Mouse (Mus musculus) splenic B cell, adult 2 months (primary cell): ENCODE data around the gene Dnah12.
A peak's percentile ranks its signal among the peaks of the same experiment; 100 is the strongest.

Source experiments
- DNase-seq: peaks from one replicate; pipeline ENCODE4 v3.0.0-alpha.2; 2011; ENCODE audit warnings: low read depth, low spot score
- H3K27me3 ChIP-seq: 2 replicates; pipeline ENCODE4 v1.6.1; 2012; ENCODE audit warnings: mild to moderate bottlenecking, low read length, moderate library complexity, mixed read lengths; ENCODE audit not compliant: control insufficient read depth, poor library complexity, insufficient read depth, severe bottlenecking
- H3K36me3 ChIP-seq: 2 replicates; pipeline ENCODE4 v1.6.1; 2012; ENCODE audit warnings: mild to moderate bottlenecking, low read length, moderate library complexity, mixed read lengths; ENCODE audit not compliant: control insufficient read depth, poor library complexity, insufficient read depth, severe bottlenecking

The Dnah12 gene

DNA sequence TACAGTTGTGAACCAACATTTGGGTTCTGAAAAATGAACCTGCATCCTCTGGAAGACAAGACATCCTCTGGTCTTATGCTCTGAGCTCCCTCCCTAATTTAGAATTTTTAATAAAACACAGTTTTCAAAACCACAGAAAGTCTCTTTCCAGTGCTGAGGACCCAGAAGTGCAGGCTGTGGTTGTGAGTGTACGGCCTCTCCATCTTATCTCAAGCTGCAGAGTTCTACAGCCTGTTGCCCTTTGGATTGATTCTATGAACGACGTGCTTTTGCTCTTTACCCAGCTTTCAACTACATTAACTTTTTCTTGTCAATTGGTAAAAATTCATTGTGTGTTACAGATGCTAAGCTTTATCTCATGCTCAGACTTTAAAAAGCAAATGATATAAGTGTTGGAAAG is 105.3 kb downstream of the Dnah12 start:
- Histone ChIP-seq H3K27me3 (no peaks in the 10 kb centered on the region), H3K36me3 (no peaks in the 10 kb centered on the region)
- DNase-seq: no peak

DNA sequence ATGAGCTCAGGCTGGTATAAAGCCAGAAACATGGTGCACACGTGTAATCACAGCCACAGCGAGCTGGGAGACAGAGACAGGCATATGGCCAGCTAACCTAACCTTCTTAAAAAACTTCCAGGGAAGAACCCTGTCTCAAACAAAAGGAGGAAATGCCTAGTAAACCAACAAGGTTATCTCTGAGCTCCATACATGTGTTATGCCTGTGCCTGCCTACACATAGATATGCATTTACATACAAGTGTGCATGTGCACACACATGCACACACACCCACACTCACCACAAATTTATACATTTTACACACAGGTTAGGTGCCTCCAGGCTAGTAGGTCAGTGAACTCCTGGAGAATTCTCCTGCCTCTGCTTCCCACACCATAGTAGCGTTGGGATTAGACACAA is 106.2 kb downstream of the Dnah12 start:
- DNase-seq: no peak
- H3K27me3 ChIP-seq: no peaks in the 10 kb centered on the region
- H3K36me3 ChIP-seq: no peaks in the 10 kb centered on the region

DNA sequence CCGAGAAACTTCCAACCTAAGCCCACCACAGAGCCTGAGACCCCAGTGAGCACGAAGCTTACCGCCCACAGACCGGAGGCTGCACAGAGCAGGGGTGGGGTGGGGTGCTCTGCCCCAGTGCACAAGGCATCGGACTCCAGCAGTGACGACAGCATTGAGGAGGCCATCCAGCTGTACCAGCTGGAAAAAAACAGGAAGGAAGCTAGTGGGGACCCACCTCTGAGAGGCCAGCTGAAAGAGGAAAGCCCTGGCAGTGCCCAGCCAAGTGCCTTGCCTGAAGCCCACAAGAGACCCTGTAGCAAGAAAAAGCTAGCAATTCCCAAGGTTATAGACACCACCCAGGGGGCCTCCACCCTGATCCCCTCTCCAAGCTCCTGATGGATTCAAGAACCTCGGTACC is 112.4 kb downstream of the Dnah12 start:
- DNase-seq: no peak
- no peaks in the 10 kb centered on the region for H3K27me3 ChIP-seq
- H3K36me3 ChIP-seq: no peaks in the 10 kb centered on the region; the same call in 1 of the 2 replicates

DNA sequence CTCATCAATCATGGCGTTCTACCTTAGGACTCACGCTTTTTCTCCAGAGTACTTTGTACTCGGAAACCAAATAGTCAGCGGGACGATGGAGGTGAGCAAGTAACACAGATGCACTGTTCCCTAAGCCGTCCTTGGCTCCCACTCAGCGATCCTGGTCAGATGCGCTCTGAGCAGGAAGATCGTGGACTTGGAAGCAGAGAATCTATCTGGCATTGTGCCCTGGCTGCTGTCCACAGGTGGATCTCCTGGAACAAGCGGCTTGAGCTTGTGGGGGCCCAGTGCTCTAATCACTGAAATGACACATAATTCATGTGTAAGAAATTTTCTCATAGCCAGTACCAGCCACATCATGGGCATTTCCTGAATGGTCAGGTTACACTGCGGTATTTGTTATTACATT is 119.7 kb downstream of the Dnah12 start:
- Histone ChIP-seq H3K36me3 (no peaks in the 10 kb centered on the region; the same call in 1 of the 2 replicates), H3K27me3 (no peaks in the 10 kb centered on the region)
- no peak for DNase-seq

DNA sequence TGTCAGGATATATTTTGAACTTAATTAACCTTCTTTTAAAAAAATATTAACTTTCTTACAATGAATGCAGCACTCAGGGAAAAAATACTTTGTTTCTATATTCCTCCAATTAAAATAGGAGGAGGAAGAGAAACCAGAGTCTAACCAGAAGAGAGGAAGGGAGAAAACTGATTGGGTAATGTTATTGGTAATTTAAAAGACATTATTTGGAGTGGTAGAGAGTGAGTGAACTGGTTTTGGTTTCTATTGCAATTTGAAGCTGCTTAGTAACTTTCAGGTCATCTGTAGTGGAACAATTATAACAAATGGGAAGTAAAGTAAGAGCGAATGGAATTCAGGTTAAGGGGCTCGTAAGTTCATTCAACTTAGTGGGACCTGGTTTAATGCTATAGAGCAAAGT is 120.8 kb downstream of the Dnah12 start:
- Histone ChIP-seq H3K27me3 (no peaks in the 10 kb centered on the region), H3K36me3 (no peaks in the 10 kb centered on the region; the same call in 1 of the 2 replicates)
- no peak for DNase-seq

DNA sequence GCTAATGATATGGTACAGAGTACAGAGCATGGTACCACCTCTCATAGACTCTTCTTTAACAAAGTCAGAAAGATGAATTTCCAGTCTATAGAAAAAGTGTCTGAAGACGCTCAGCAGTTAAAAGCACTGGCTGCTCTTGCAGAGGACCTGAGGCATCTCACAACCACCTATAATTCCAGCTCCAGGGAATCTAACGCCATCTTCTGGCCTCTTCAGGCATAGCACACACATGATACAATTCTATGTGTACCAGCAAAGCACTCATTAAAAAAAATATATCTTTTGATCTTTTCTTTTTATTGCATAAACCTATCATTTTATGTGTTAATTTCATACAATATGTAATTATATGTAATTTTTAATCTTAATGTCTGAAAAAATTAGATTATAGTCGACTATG is 121.8 kb downstream of the Dnah12 start:
- DNase-seq: peak; percentile 33
- no peaks in the 10 kb centered on the region for H3K36me3 ChIP-seq
- no peaks in the 10 kb centered on the region for H3K27me3 ChIP-seq

DNA sequence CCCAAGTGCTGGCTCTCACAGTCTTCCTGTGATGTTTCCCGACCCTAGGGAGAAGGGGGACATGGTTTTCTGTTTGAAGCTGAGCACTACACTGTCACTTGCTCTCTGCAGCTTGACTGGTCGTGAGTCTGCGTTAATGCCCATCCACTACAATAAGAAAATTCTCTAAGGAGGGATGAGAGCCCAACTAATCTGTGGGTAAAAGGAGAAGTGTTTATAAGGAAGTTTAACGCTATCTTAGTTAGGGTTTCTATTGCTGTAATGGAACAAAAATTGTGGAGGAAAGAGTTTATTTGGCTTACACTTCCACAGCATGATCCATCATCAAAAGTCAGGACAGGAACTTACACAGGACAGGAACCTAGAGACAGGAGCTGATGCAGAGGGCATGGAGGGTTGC is 123.7 kb downstream of the Dnah12 start:
- Histone ChIP-seq H3K36me3 (no peaks in the 10 kb centered on the region), H3K27me3 (no peaks in the 10 kb centered on the region)
- no peak for DNase-seq

DNA sequence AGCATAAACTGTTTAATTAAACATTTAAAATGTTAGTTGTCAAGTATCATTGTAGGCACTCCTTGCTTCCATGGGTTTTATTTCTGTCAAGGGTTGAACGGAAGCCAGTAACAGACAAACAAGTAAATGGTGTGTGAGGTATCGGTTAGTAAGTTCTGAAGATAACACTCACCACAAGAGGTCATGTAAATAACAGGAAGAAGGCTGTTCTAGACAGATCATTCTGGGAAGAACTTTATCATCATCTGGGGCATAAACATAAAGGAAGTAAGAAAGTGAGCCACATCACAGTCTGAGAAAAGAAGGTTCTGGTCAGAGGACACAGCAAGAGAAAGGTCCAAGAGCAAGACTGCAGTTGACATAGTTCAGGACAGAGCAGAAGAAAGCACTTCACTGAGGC is 132.9 kb downstream of the Dnah12 start:
- DNase-seq: no peak
- Histone ChIP-seq H3K27me3 (no peaks in the 10 kb centered on the region), H3K36me3 (no peaks in the 10 kb centered on the region)

DNA sequence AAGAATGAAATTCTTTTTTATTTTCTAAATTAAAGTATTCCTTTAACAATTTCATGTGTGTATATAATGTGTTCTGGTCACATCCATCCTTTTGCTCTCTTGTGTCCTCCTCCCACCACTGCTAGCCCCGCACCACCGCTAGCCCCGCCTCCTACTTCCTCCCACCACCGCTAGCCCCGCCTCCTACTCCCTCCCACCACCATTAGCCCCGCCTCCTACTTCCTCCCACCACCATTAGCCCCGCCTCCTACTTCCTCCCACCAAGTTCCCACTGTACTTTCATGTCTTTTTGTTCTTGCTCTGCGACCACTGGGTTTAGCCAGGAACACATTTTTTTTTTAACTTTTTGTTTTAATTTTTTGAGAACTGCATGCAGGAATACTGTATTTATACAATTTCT is 160.0 kb downstream of the Dnah12 start:
- Histone ChIP-seq H3K27me3 (no peaks in the 10 kb centered on the region), H3K36me3 (no peaks in the 10 kb centered on the region)
- DNase-seq: peak; percentile 43

DNA sequence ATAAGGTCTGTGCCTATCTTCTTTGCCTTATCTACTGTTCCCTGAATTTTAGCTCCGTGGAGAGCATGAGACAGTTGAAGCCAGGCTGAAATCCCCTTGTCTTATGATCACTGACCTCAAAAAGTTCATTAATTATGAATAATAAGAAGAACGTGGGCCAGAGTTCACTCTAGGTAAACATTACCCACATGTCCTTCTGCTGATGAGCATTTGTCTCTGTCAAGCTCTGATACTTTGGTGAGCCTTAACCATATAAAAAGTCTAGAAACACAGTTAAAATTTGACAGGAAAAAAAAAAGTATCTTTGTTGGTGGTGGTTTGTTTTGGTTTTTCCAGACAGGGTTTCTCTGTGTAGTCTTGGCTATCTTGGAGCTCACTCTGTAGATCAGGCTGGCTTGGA is 161.0 kb downstream of the Dnah12 start:
- Histone ChIP-seq H3K36me3 (no peaks in the 10 kb centered on the region), H3K27me3 (no peaks in the 10 kb centered on the region)
- no peak for DNase-seq

DNA sequence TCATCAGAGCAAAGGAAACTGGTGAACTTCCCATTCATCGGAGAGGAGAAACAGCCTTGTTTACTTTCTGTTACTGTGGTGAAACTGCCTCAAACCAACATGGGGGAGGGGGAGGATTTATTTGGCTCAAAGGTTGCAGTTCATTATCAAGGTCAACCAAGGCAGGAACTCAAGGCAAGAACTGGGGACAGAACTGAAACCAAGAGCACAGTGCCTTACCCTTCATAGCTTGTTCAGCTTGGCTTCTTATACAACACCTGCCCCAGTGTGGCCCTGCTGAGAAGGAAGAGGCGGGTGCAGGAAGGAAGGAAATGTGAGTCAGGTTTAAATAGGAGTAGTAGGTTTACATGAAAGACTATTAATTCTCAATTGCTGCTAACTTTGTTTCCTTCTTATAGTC is 165.3 kb downstream of the Dnah12 start:
- peak; percentile 66 for DNase-seq
- no peaks in the 10 kb centered on the region for H3K27me3 ChIP-seq
- H3K36me3 ChIP-seq: no peaks in the 10 kb centered on the region

DNA sequence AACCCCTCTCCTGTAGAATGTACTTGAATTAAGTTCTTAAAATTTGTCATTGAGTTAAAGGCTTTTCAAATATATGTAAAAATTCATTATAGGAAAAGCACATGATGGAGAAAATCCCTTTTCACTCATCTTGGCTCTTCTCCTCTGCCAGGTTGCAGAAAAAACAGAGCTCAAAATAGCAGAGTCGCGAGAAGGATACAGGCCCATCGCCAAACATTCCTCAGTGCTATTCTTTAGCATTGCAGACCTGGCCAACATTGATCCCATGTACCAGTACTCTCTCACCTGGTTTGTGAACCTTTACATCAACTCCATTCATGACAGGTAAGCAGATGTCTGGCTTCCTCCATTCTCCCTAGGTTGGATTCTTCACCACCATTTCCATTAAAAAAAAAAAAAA is 165.9 kb downstream of the Dnah12 start:
- Histone ChIP-seq H3K27me3 (no peaks in the 10 kb centered on the region), H3K36me3 (no peaks in the 10 kb centered on the region)
- no peak for DNase-seq

DNA sequence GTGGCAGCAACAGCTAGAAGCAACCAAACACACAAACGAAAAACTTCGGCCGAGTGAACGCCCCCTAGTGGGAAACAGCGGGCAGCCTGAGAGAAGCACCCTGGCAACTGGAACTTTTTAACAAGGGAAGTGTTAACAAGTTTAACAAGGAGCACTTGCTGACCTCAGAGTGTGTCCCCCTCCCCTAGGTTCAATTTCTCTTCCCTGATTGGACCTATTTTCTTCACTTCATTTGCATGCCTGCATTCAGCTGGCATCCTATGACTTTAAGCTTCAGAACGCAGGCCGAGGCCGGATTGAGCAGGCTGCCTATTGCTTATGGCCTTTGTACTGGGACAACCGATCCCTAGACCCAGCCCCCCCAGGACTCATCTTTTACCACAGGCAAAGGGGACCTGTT is 174.3 kb downstream of the Dnah12 start:
- H3K27me3 ChIP-seq: no peaks in the 10 kb centered on the region
- no peaks in the 10 kb centered on the region for H3K36me3 ChIP-seq
- DNase-seq: peak; percentile 17

DNA sequence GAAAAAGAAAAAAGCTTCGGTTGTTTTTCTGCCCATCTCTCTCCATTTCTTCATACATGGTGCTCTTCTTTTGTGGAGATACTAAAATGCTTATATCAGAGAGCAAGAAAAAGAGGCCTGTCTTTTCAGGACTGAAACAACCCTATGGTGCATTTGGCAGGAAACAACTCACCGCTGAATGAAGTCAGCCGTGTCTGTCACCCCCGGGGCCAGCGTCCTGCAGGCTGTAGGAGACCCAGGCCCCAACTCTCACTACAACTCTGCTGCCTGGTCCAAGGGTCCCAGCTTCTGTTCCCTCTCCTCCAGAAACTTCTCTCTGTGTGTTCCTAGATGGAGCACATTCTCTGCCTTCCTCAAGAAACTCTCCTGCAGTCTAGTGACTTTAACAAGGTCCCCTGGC is 175.2 kb downstream of the Dnah12 start:
- no peak for DNase-seq
- Histone ChIP-seq H3K36me3 (no peaks in the 10 kb centered on the region), H3K27me3 (no peaks in the 10 kb centered on the region)

DNA sequence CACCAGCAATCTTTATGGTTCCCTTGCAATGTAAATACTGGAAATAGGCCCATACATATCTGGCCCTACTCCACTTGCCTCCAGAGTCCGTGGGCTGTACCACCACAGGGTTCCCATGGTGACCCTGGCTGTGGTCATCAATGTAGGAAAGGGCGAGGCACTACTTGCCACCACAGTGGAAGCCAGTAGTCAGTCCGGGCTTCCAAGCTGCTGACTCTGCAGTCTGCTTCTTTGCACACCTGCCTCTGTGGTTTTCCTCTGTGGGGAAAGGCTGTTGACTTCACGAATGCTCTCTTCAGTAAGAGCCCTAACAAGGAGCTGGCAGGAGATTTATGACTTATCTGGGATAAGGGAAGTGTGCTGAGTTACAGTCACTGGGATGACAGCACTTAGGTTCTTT is 185.7 kb downstream of the Dnah12 start:
- no peaks in the 10 kb centered on the region for H3K36me3 ChIP-seq
- DNase-seq: no peak
- H3K27me3 ChIP-seq: no peaks in the 10 kb centered on the region

DNA sequence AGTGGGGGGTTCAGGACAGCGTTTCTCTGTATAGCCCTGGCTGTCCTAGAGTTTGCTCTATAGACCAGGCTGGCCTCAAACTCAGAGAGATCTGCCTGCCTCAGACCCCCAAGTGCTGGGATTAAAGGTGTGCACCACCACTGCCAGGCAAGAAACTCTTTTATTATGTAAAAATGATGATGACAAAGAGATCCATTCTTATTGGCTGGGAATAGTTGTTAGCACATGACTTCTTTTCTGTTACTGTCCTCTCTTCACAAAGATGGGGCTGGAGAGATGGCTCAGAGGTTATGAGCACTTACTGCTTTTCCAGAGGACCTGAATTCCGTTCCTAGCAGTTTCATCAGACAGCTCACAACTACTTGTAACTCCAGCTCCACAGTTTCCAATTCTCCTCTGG is 186.9 kb downstream of the Dnah12 start:
- H3K36me3 ChIP-seq: no peaks in the 10 kb centered on the region
- DNase-seq: no peak
- H3K27me3 ChIP-seq: no peaks in the 10 kb centered on the region
